Mouse (Mus musculus): ENCODE data around the gene Oit1.

DNA sequence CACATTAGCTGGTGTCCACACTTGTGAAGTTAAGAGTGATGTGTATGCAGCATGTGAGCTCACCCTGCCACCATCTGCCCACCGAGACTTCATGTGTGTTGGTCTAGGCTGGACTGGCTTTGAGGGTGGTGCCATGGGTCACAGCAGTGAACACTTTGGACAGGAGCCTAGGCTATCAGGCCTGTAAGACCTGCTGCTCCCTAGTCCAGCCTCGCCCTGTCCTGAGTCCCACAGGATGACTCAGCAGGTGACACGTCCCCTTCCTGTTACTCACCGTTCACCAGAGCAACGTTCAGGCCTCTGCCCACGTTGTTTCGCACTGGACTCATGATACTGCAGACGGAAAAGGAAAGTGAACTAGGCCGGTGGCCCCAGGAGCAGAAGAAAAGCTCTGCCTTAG is 21.7 kb downstream of the Oit1 start:
- no peak for TF ChIP-seq CTCF (IDR thresholded peaks at IDR 0.05)
- no peak for TF ChIP-seq POLR2A (IDR thresholded peaks at IDR 0.05; ENCODE audit: insufficient read depth, low read depth, low read length)
- no peak for TF ChIP-seq EP300 (IDR thresholded peaks at IDR 0.05; ENCODE audit: insufficient read depth, low read depth, low read length)
